Mouse (Mus musculus): ENCODE results near the gene Flt4. TPM values are rescaled to one million over a fixed set of nuclear protein-coding genes. Genes with fewer than 3 reads are reported as not detected.

The Flt4 gene
- polyA plus RNA-seq, 1 experiment: 8.6 TPM

DNA sequence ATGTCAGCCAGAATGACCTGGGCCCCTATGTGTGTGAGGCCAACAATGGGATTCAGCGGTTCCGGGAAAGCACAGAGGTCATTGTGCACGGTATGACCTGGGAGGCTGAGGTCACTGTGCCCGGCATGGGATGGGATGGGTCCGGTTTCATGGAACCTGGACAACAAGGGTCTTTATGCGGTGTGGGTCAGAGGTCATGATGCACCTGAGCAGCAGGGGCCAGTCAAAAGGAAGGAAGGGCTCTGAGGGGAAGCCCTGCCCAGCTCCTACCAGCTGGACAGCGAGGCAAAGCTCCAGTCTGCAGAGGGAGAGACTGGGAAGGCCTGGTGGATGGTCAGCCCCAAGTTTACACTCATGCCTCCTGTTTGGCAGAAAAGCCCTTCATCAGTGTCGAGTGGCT lies 17.7 kb downstream of the Flt4 start:
- Histone ChIP-seq H3K36me3 (ENCODE audit: control insufficient read depth, insufficient read depth, low read length) (no peaks in the 10 kb centered on the region), H3K27me3 (ENCODE audit: control insufficient read depth, insufficient read depth, low read length) (no peaks in the 10 kb centered on the region), H3K4me1 (ENCODE audit: control insufficient read depth, insufficient read depth, insufficient read length, low read length) (no peaks in the 10 kb centered on the region), H3K27ac (ENCODE audit: insufficient read depth, low read depth, low read length) (no peak overlapping the region), H3K4me3 (ENCODE audit: low read depth, low read length) (no peak overlapping the region)
- 73% methylated on average over 8 of the region's 8 CpGs for WGBS
- TF ChIP-seq POLR2A (IDR thresholded peaks at IDR 0.05; ENCODE audit: low read depth, low read length): no peak
- TF ChIP-seq CTCF (IDR thresholded peaks at IDR 0.05; ENCODE audit: extremely low read depth, insufficient read length, insufficient replicate concordance, low read depth, low read length): no peak

DNA sequence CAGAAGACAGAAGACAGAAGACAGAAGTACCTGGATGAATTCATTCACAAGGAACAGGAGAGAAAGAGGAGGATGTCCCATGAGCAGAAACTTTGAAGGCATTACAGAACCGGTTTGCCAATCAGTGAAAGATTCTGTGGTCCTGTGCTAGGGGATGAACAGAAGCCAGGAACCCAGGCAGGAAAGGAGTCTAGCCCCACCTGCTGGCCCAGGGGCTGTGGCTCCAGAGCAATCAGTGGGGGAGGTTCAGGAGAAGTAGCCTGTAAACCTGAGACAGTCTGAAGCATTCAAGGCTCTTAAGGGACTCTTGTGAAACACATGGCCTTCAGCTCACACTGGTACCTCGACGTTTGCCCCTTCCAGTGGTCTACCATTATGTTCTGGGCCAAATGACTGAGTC lies 22.1 kb downstream of the Flt4 start:
- WGBS: 27% methylated on average over 3 of the region's 3 CpGs
- TF ChIP-seq CTCF (IDR thresholded peaks at IDR 0.05; ENCODE audit: extremely low read depth, insufficient read length, insufficient replicate concordance, low read depth, low read length): no peak
- TF ChIP-seq POLR2A (IDR thresholded peaks at IDR 0.05; ENCODE audit: low read depth, low read length): no peak

DNA sequence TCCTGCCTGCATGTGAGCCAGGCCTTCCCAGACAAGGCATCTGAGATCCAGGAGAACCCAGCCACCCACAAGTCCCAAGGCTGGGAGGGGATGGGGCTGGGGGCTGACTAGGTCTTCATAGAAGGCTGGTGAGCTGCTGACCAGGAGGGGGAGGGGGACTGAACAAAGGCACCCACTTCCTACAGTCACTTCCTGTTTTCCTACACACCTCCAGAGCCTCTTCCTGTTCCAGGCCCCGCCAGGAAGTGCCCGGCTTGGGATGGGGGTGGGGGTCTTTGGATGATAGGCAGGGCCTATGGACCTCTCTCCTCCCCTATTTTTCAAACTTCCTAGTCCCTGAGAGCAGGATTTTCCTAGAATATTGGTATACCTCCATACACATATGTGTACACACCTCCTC lies 23.2 kb downstream of the Flt4 start:
- TF ChIP-seq POLR2A (IDR thresholded peaks at IDR 0.05; ENCODE audit: low read depth, low read length) (no peak), CTCF (IDR thresholded peaks at IDR 0.05; ENCODE audit: extremely low read depth, insufficient read length, insufficient replicate concordance, low read depth, low read length) (no peak)
- Histone ChIP-seq H3K27ac (ENCODE audit: insufficient read depth, low read depth, low read length) (no peak overlapping the region), H3K27me3 (ENCODE audit: control insufficient read depth, insufficient read depth, low read length) (no peaks in the 10 kb centered on the region; the same call in 1 of the 2 replicates), H3K4me3 (ENCODE audit: low read depth, low read length) (no peak overlapping the region), H3K4me1 (ENCODE audit: control insufficient read depth, insufficient read depth, insufficient read length, low read length) (peaks cover 7% of the 10 kb centered on the region; the same call in 1 of the 2 replicates), H3K36me3 (ENCODE audit: control insufficient read depth, insufficient read depth, low read length) (no peaks in the 10 kb centered on the region)
- 66% methylated on average over 2 of the region's 2 CpGs for WGBS

More for the DNA sequence above, 22.1 kb downstream of the Flt4 start:
- no peak overlapping the region for H3K4me3 ChIP-seq (ENCODE audit: low read depth, low read length)
- H3K36me3 ChIP-seq (ENCODE audit: control insufficient read depth, insufficient read depth, low read length): no peaks in the 10 kb centered on the region
- no peaks in the 10 kb centered on the region; the same call in 1 of the 2 replicates for H3K27me3 ChIP-seq (ENCODE audit: control insufficient read depth, insufficient read depth, low read length)
- no peak overlapping the region for H3K27ac ChIP-seq (ENCODE audit: insufficient read depth, low read depth, low read length)
- peaks cover 7% of the 10 kb centered on the region; the same call in 1 of the 2 replicates for H3K4me1 ChIP-seq (ENCODE audit: control insufficient read depth, insufficient read depth, insufficient read length, low read length)

DNA sequence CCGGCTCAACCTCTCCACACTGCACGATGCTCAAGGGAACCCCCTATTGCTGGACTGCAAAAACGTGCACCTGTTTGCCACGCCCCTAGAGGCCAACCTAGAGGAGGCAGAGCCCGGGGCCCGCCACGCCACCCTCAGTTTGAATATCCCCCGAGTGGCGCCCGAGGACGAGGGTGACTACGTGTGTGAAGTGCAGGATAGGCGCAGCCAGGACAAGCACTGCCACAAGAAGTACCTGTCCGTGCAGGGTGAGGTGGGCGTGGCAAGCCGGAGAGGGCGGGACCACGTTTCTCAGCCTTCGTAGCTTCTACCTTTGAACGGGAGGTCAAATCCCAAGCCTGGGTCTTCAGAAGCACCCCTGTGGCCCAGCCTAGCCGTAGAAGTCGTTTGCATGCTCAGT lies 25.0 kb downstream of the Flt4 start:
- Histone ChIP-seq H3K27ac (ENCODE audit: insufficient read depth, low read depth, low read length) (no peak overlapping the region), H3K27me3 (ENCODE audit: control insufficient read depth, insufficient read depth, low read length) (no peaks in the 10 kb centered on the region; the same call in 1 of the 2 replicates), H3K36me3 (ENCODE audit: control insufficient read depth, insufficient read depth, low read length) (no peaks in the 10 kb centered on the region), H3K4me1 (ENCODE audit: control insufficient read depth, insufficient read depth, insufficient read length, low read length) (peaks cover 7% of the 10 kb centered on the region; the same call in 1 of the 2 replicates), H3K4me3 (ENCODE audit: low read depth, low read length) (peak overlapping the region; percentile 27)
- TF ChIP-seq POLR2A (IDR thresholded peaks at IDR 0.05; ENCODE audit: low read depth, low read length) (no peak), CTCF (IDR thresholded peaks at IDR 0.05; ENCODE audit: extremely low read depth, insufficient read length, insufficient replicate concordance, low read depth, low read length) (no peak)
- 9% methylated on average over 22 of the region's 22 CpGs for WGBS

DNA sequence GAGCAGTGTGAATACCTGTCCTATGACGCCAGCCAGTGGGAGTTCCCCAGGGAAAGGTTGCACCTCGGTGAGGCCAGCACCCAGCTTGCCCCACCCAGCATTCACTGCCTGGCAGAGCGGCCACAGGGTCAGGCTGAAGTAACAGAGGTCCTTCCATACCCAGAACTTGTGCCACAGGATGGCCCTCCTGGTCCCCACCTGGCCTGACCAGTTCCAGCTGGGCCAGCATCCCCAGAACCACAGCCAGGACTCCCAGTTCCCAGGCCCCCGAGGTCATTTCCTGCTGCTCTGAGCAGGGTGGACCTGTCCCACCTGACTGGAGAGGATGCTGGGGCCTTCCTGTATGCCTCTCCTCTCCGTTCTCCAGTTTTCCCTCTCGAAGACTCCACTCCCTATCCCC lies 26.6 kb downstream of the Flt4 start:
- no peaks in the 10 kb centered on the region for H3K36me3 ChIP-seq (ENCODE audit: control insufficient read depth, insufficient read depth, low read length)
- H3K27me3 ChIP-seq (ENCODE audit: control insufficient read depth, insufficient read depth, low read length): no peaks in the 10 kb centered on the region; the same call in 1 of the 2 replicates
- H3K4me1 ChIP-seq (ENCODE audit: control insufficient read depth, insufficient read depth, insufficient read length, low read length): peaks cover 7% of the 10 kb centered on the region; the same call in 1 of the 2 replicates
- H3K27ac ChIP-seq (ENCODE audit: insufficient read depth, low read depth, low read length): no peak overlapping the region
- no peak overlapping the region for H3K4me3 ChIP-seq (ENCODE audit: low read depth, low read length)
- WGBS: 63% methylated on average over 6 of the region's 6 CpGs
- TF ChIP-seq CTCF (IDR thresholded peaks at IDR 0.05; ENCODE audit: extremely low read depth, insufficient read length, insufficient replicate concordance, low read depth, low read length) (no peak), POLR2A (IDR thresholded peaks at IDR 0.05; ENCODE audit: low read depth, low read length) (no peak)

DNA sequence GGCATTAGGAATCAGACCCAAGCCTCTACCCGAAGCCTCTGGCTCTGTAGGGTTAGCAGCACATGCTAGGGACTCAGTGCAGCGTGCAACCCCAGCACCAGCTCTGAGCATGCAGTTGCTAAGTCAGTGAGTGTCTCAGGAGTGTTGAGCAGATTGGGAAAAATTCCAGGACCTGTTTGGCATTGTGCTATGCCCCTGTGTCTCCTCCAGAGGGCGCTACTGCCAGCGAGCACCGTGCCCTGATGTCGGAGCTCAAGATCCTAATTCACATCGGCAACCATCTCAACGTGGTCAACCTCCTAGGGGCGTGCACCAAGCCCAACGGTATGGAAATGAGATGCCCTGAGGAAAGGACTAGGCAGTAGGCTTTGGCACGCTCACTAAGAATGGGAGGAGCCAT lies 27.4 kb downstream of the Flt4 start:
- 8% methylated on average over 11 of the region's 11 CpGs for WGBS
- H3K4me1 ChIP-seq (ENCODE audit: control insufficient read depth, insufficient read depth, insufficient read length, low read length): peaks cover 7% of the 10 kb centered on the region; the same call in 1 of the 2 replicates

DNA sequence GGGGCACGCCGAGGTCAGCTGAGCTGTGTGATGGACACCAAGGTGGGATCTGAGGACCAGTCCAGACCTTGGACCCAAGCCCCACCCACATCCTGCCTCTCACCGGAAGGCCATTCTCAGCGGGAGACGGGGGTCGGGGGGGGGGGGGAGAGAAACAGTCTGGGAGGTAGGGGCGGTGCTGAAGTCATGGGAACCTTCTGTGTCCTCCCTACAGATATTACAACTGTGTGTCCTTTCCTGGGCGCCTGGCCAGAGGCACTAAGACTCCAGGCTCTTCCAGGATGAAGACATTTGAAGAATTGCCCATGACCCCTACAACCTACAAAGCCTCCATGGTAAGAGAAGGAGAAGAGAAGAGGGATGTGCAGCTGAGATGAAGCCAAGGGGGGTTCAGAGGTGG lies 36.6 kb downstream of the Flt4 start:
- no peaks in the 10 kb centered on the region for H3K27me3 ChIP-seq (ENCODE audit: control insufficient read depth, insufficient read depth, low read length)
- no peak overlapping the region for H3K27ac ChIP-seq (ENCODE audit: insufficient read depth, low read depth, low read length)
- H3K36me3 ChIP-seq (ENCODE audit: control insufficient read depth, insufficient read depth, low read length): no peaks in the 10 kb centered on the region
- TF ChIP-seq CTCF (IDR thresholded peaks at IDR 0.05; ENCODE audit: extremely low read depth, insufficient read length, insufficient replicate concordance, low read depth, low read length) (no peak), POLR2A (IDR thresholded peaks at IDR 0.05; ENCODE audit: low read depth, low read length) (no peak)
- no peaks in the 10 kb centered on the region for H3K4me1 ChIP-seq (ENCODE audit: control insufficient read depth, insufficient read depth, insufficient read length, low read length)
- H3K4me3 ChIP-seq (ENCODE audit: low read depth, low read length): no peak overlapping the region
- 46% methylated on average over 8 of the region's 8 CpGs for WGBS

More for the DNA sequence above, 27.4 kb downstream of the Flt4 start:
- TF ChIP-seq POLR2A (IDR thresholded peaks at IDR 0.05; ENCODE audit: low read depth, low read length) (no peak), CTCF (IDR thresholded peaks at IDR 0.05; ENCODE audit: extremely low read depth, insufficient read length, insufficient replicate concordance, low read depth, low read length) (peak; percentile 29; the same call in 1 of the 2 replicates)
- Histone ChIP-seq H3K36me3 (ENCODE audit: control insufficient read depth, insufficient read depth, low read length) (no peaks in the 10 kb centered on the region), H3K27me3 (ENCODE audit: control insufficient read depth, insufficient read depth, low read length) (no peaks in the 10 kb centered on the region; the same call in 1 of the 2 replicates), H3K27ac (ENCODE audit: insufficient read depth, low read depth, low read length) (no peak overlapping the region), H3K4me3 (ENCODE audit: low read depth, low read length) (no peak overlapping the region)

All from small intestine, adult 2 months (tissue).